In the genomic region with DNA sequence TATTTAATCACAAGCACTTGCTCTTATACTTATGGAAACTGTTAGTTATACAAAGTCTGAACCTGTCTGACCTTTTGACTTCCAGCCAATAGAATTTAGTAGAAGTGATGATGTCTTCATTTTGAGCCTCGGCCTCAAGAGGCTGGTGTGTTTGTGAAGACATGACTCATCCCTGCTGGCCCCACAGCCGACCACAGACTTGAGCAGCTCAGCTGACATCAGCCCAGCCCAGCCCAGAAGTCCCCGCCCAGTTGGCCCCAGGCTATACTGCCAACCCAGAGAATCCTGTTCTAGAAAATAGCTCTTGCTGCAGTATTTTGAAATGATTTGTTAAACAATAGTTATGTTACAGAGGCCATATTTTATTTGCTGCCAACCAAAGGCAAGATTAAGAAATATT, we compare ENCODE assay signal across 9 mouse cellular contexts.
DNase-seq lines count a peak whose midpoint lies in the region; ATAC-seq lines count a peak whose summit lies in the region.
"Had no signal": no experiment of that assay in that cellular context is flagged by ENCODE, and none has a peak within 500 bp of the region (broad histone marks: within the 10 kb centered on the region; RNA-seq: fewer than 3 reads in every experiment).

No protein-coding gene starts in this region.

- no peaks in the 10 kb centered on the region for H3K36me3 ChIP-seq in embryonic facial prominence, embryonic 10.5 days (replicated peaks)
- H3K36me3 ChIP-seq in liver, embryonic 11.5 days (ENCODE audit: control insufficient read depth, insufficient read depth, low read length) = no peaks in the 10 kb centered on the region
- no peaks in the 10 kb centered on the region for H3K36me3 ChIP-seq in splenic B cell, adult 2 months (ENCODE audit: control insufficient read depth, insufficient read depth, low read length, poor library complexity, severe bottlenecking)
- no peaks in the 10 kb centered on the region for H3K36me3 ChIP-seq in kidney, embryonic 15.5 days
- H3K36me3 ChIP-seq: heart, embryonic 13.5 days had no signal

- no peak overlapping the region for H3K4me3 ChIP-seq in embryonic facial prominence, embryonic 10.5 days
- H3K4me3 ChIP-seq in liver, embryonic 11.5 days (ENCODE audit: low read depth, low read length) = no peak overlapping the region
- H3K4me3 ChIP-seq in kidney, embryonic 15.5 days (replicated peaks) = no peak overlapping the region
- H3K4me3 ChIP-seq: heart, embryonic 13.5 days had no signal

- WGBS in embryonic facial prominence, embryonic 10.5 days = 33% methylated on average over 3 of the region's 3 CpGs
- WGBS in liver, embryonic 11.5 days = 27% methylated on average over 3 of the region's 3 CpGs
- 46% methylated on average over 3 of the region's 3 CpGs for WGBS in kidney, embryonic 15.5 days

- H3K4me2 ChIP-seq in liver, embryonic 11.5 days = no peak overlapping the region
- H3K4me2 ChIP-seq in kidney, embryonic 15.5 days = no peak overlapping the region
- H3K4me2 ChIP-seq: heart, embryonic 13.5 days had no signal

- H3K27me3 ChIP-seq in embryonic facial prominence, embryonic 10.5 days (replicated peaks; ENCODE audit: low read depth, poor library complexity, severe bottlenecking) = no peaks in the 10 kb centered on the region
- no peaks in the 10 kb centered on the region for H3K27me3 ChIP-seq in liver, embryonic 11.5 days (replicated peaks; ENCODE audit: control insufficient read depth, insufficient read depth, low read length)
- H3K27me3 ChIP-seq in splenic B cell, adult 2 months (ENCODE audit: control insufficient read depth, insufficient read depth, low read length, poor library complexity, severe bottlenecking) = no peaks in the 10 kb centered on the region
- no peaks in the 10 kb centered on the region for H3K27me3 ChIP-seq in kidney, embryonic 15.5 days
- H3K27me3 ChIP-seq: heart, embryonic 13.5 days had no signal

- DNase-seq in 416B (ENCODE audit: low read depth) = peak; percentile 93
- peak; percentile 64 for DNase-seq in embryonic facial prominence, embryonic 10.5 days (ENCODE audit: low spot score)
- DNase-seq in liver, embryonic 11.5 days (ENCODE audit: low spot score) = no peak
- peak; percentile 72 for DNase-seq in splenic B cell, adult 2 months (ENCODE audit: low read depth, low spot score)
- no peak for DNase-seq in right cerebral cortex, postnatal 36 days (ENCODE audit: low spot score in 2 of 2)

- H3K9me3 ChIP-seq in embryonic facial prominence, embryonic 10.5 days = no peaks in the 10 kb centered on the region
- H3K9me3 ChIP-seq in liver, embryonic 11.5 days (ENCODE audit: control insufficient read depth, low read length) = no peaks in the 10 kb centered on the region
- no peaks in the 10 kb centered on the region for H3K9me3 ChIP-seq in kidney, embryonic 15.5 days (replicated peaks)
- H3K9me3 ChIP-seq: heart, embryonic 13.5 days had no signal

- H3K9ac ChIP-seq in liver, embryonic 11.5 days (ENCODE audit: low read depth, low read length) = no peak overlapping the region
- no peak overlapping the region for H3K9ac ChIP-seq in kidney, embryonic 15.5 days
- H3K9ac ChIP-seq: heart, embryonic 13.5 days had no signal

- no peak overlapping the region for H3K27ac ChIP-seq in embryonic facial prominence, embryonic 10.5 days (replicated peaks)
- no peak overlapping the region for H3K27ac ChIP-seq in liver, embryonic 11.5 days (ENCODE audit: low read depth, low read length)
- H3K27ac ChIP-seq in kidney, embryonic 15.5 days = no peak overlapping the region
- H3K27ac ChIP-seq: heart, embryonic 13.5 days had no signal

- peak; percentile 97 for ATAC-seq in CD4-positive, CD25-positive, alpha-beta regulatory T cell, adult 4 months
- ATAC-seq in liver, embryonic 11.5 days (replicated peaks; ENCODE audit: low FRiP score) = 0 out of 2 replicates have a peak, but pooled peaks have one; percentile 56
- ATAC-seq in kidney, embryonic 15.5 days (replicated peaks; ENCODE audit: low FRiP score) = no peak; the same call in 1 of the 2 replicates
- no peak for ATAC-seq in frontal cortex, adult (ENCODE audit: low TSS enrichment)

- H3K4me1 ChIP-seq in embryonic facial prominence, embryonic 10.5 days = no peaks in the 10 kb centered on the region
- no peaks in the 10 kb centered on the region for H3K4me1 ChIP-seq in liver, embryonic 11.5 days (replicated peaks; ENCODE audit: control insufficient read depth, insufficient read depth, low read length)
- no peaks in the 10 kb centered on the region for H3K4me1 ChIP-seq in kidney, embryonic 15.5 days
- H3K4me1 ChIP-seq: heart, embryonic 13.5 days had no signal

Comparison
In these comparisons a context has a peak if more than half of its experiments do, and no peak if none do; other contexts are left out.
1. DNase-seq: peak in 416B (single experiment), embryonic facial prominence, embryonic 10.5 days (single experiment) and splenic B cell, adult 2 months (single experiment); none in liver, embryonic 11.5 days (single experiment) and right cerebral cortex, postnatal 36 days (0 of 2).
2. ATAC-seq: peak in CD4-positive, CD25-positive, alpha-beta regulatory T cell, adult 4 months (single experiment) and liver, embryonic 11.5 days (single experiment); none in kidney, embryonic 15.5 days (single experiment) and frontal cortex, adult (single experiment).